Mouse (Mus musculus): ENCODE measurements at regions not wholly inside any gene's neighbourhood (a gene's known extent, or its start where the extent isn't known, plus 50 kb on each side); places are given as distances from the start of the nearest gene placed in this dataset.

DNA sequence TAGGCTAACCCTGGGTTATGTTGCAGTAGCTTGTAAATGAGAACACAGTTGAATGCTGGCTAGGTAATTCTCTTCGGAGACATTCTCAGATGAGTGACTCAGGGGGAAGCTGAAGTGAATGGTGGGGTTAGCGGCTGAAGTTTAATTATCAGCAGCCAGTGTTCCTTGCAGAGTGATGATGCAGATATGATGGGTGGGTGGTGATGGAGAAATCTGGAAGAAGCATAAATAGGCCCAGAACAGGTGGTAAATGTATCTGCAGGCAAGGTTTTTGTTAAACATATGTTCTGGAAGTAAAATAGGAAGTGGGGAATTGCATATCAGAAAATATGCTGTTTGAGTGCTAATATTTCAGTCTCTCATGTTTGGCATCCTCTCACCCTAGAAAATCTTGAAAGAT is 191.3 kb downstream of the Edem1 start:
- TF ChIP-seq CTCF (IDR thresholded peaks at IDR 0.05; ENCODE audit: low read depth, low read length) (no peak), POLR2A (IDR thresholded peaks at IDR 0.05; ENCODE audit: extremely low read depth, insufficient read depth, low read length) (no peak)

Measured in liver, adult 2 months (tissue).